Mouse (Mus musculus): ENCODE data around the gene Anxa4.
A peak's percentile ranks its signal among the peaks of the same experiment; 100 is the strongest.

- TF ChIP-seq CTCF (IDR thresholded peaks at IDR 0.05; ENCODE audit: borderline replicate concordance, control insufficient read depth, extremely low read depth, insufficient read depth, low read length, poor library complexity) (peak; percentile 65; the same call in 1 of the 2 replicates), POLR2A (IDR thresholded peaks at IDR 0.05; ENCODE audit: control insufficient read depth, extremely low read depth, insufficient read depth, low read length, poor library complexity) (peak; percentile 95)
Measured at GRCm38 (mm10) chr6:86733183-86733876, 60.1 kb downstream of the Anxa4 start, which contains the start of gene Gmcl1.

All from thymus, adult 2 months (tissue).